Mouse (Mus musculus) liver, adult 2 months (tissue): Measurements from ENCODE around the gene Cdkal1. TPM values are rescaled to one million over a fixed set of nuclear protein-coding genes. Genes with fewer than 3 reads are reported as not detected.

ENCODE experiments used
- DNase-seq: peaks from one replicate; pipeline ENCODE4 v3.0.0-alpha.2; 2011; ENCODE audit warnings: low read depth, low spot score; ENCODE audit errors: extremely low read depth
- H3K27ac ChIP-seq: fragments of 200-500 bp; replicated peaks from 2 replicates; pipeline ENCODE4 v1.5.1; 2012; ENCODE audit warnings: low read depth, mild to moderate bottlenecking, control low read depth, inconsistent platforms, low read length; ENCODE audit not compliant: insufficient read depth
- H3K27me3 ChIP-seq: fragments of 200-500 bp; 2 replicates; pipeline ENCODE4 v1.6.1; 2012; ENCODE audit warnings: mild to moderate bottlenecking, moderate library complexity, low read length, inconsistent platforms; ENCODE audit not compliant: control insufficient read depth, insufficient read depth
- H3K36me3 ChIP-seq: fragments of 200-500 bp; 2 replicates; pipeline ENCODE4 v1.6.1; 2012; ENCODE audit warnings: low read length, inconsistent platforms; ENCODE audit not compliant: control insufficient read depth, insufficient read depth
- H3K4me1 ChIP-seq: fragments of 200-500 bp; 2 replicates; pipeline ENCODE4 v1.6.1; 2011; ENCODE audit warnings: low read length; ENCODE audit not compliant: control insufficient read depth, insufficient read depth
- H3K4me3 ChIP-seq: fragments of 200-500 bp; 2 replicates; pipeline ENCODE4 v1.5.1; 2011; ENCODE audit warnings: low read depth, mild to moderate bottlenecking, control low read depth, low read length, moderate library complexity; ENCODE audit not compliant: insufficient read depth
- H3K79me2 ChIP-seq: fragments of 200-500 bp; 2 replicates; pipeline ENCODE4 v1.6.1; 2012; ENCODE audit warnings: inconsistent platforms, mild to moderate bottlenecking, low read length, moderate library complexity; ENCODE audit not compliant: control insufficient read depth, insufficient read depth
- H3K9ac ChIP-seq: fragments of 200-500 bp; 2 replicates; pipeline ENCODE4 v1.6.1; 2012; ENCODE audit warnings: low read depth, mild to moderate bottlenecking, control low read depth, inconsistent platforms, low read length
- CTCF ChIP-seq: fragments of 200-500 bp; IDR thresholded peaks from 2 replicates; pipeline ENCODE4 v1.5.1; 2011; ENCODE audit warnings: low read depth, low read length, control low read depth
- POLR2A ChIP-seq: fragments of 200-500 bp; IDR thresholded peaks from 2 replicates; pipeline ENCODE4 v1.6.1; 2011; ENCODE audit warnings: low read length, control low read depth; ENCODE audit not compliant: insufficient read depth; ENCODE audit errors: extremely low read depth
- WGBS: fragments of 180-500 bp; shearing (Covaris S2); methylation state at CpG from one replicate; pipeline ENCODE4 v1.1.7; 2018; 5-methylcytosine and 5-hydroxymethylcytosine counted together
- polyA plus RNA-seq: library from polyadenylated mRNA; depleted of rRNA; stranded (reverse); fragments of >200 nt; gene quantifications from 2 replicates; pipeline ENCODE4 v1.2.3, GENCODE M21; 2012
- total RNA-seq: library from RNA; depleted of rRNA; stranded (reverse); fragments of >200 nt; gene quantifications from 2 replicates; pipeline ENCODE4 v1.2.3, GENCODE M21; 2014

Gene Cdkal1
- total and polyA plus RNA-seq, 2 experiments: 1.7 to 13.6 TPM

DNA sequence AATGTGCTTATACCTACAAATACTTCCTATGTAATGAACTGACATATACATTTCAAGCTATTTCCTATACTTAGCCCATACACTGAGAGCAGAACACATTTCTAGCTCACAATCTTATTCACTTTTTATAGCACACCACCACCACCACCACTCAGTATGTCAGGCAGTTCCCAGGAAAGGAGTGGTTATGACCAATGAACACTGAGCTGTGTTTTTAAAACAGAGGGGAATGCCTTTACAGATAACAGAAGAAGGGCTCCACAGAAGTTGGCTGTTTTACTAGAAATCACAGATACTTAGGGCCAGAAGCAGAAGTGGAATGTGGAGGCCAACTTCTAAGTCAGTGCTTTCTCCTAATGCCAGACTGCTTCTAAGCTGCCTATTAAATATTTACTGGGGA lies 121.0 kb downstream of the Cdkal1 start:
- Histone ChIP-seq H3K27ac (no peak overlapping the region), H3K4me1 (peaks cover 5% of the 10 kb centered on the region), H3K9ac (no peak overlapping the region), H3K27me3 (no peaks in the 10 kb centered on the region), H3K4me3 (no peak overlapping the region), H3K79me2 (no peaks in the 10 kb centered on the region), H3K36me3 (peaks cover 3% of the 10 kb centered on the region; the same call in 1 of the 2 replicates)
- no peak for DNase-seq
- no peak for TF ChIP-seq CTCF
- no peak for TF ChIP-seq POLR2A

DNA sequence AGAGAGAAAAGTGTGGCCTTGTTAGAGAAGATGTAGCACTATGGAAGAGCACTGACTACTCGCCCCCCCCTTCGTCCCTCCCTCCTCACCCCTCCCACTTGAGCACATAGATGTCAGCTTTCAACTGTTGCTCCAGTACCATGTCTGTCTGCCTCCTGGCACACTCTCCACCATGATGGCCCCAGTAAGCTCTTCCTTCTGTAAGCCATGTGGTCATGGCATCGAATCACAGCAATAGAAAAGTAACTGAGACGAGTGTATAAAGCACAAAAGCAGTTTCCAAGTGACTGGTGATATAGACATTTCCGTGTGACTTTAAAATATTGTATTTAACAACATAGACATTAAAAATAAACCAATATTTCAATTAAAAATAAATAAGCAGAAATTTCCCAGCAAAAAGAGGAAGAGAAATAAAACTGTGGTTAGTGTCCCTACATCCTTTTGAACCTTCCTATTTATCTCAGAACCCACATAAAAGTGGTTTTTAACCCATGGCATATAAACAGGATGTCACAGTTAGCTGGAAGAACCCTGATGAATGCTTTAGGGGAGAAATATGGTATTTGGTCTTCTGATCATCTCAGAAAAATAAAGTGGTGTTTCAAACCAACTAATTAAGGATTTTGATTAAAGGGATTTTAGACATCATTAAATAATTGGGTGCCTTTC lies 129.2 kb downstream of the Cdkal1 start:
- no peaks in the 10 kb centered on the region for H3K79me2 ChIP-seq
- no peak overlapping the region for H3K27ac ChIP-seq
- H3K4me1 ChIP-seq: no peaks in the 10 kb centered on the region
- H3K36me3 ChIP-seq: no peaks in the 10 kb centered on the region
- H3K27me3 ChIP-seq: no peaks in the 10 kb centered on the region
- DNase-seq: no peak
- H3K9ac ChIP-seq: no peak overlapping the region
- no peak overlapping the region for H3K4me3 ChIP-seq
- WGBS: 94% methylated on average over 5 of the region's 5 CpGs
- TF ChIP-seq CTCF (no peak), POLR2A (no peak)

DNA sequence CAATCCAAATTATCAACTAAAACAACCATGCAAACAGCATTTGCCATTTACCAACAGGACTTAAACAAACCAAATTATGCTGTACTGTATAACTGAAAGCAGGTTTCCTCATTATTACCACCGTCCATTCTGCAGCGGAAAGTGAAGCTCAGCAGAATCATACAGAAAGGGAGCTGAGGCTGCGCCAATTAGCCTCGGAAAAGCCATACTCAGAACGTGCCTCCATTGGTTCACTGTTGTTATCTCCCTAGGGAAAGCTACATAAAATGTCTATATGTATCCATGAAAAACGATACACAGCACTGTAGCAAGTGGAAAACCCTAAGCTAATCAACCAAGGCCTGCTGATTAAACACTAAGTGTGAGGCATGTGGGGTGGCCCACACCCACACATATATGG lies 130.6 kb downstream of the Cdkal1 start:
- Histone ChIP-seq H3K27me3 (no peaks in the 10 kb centered on the region), H3K9ac (no peak overlapping the region), H3K79me2 (no peaks in the 10 kb centered on the region), H3K27ac (no peak overlapping the region), H3K4me3 (no peak overlapping the region), H3K4me1 (no peaks in the 10 kb centered on the region), H3K36me3 (no peaks in the 10 kb centered on the region)
- 88% methylated on average over 6 of the region's 6 CpGs for WGBS
- TF ChIP-seq CTCF (no peak), POLR2A (no peak)
- DNase-seq: no peak

DNA sequence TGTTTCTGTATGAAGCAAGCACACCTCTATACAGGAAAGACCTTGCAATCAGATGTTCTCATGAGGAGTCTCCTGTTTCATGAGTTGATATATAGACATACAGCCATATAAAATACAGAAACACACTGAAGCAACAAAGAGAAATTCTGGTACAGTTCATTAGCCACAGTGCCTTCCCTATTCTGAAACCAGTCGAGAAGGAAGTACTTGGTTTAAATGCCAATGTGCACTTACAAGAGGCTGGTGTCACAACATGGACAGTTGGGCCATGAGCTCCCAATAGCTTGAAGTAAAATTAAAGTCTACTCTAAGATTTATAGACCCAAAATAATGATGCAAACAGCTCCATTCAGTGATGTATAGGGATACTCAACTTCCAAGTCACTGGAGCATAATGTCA lies 132.3 kb downstream of the Cdkal1 start:
- Histone ChIP-seq H3K4me1 (no peaks in the 10 kb centered on the region), H3K27me3 (no peaks in the 10 kb centered on the region), H3K79me2 (no peaks in the 10 kb centered on the region), H3K4me3 (no peak overlapping the region), H3K9ac (no peak overlapping the region), H3K27ac (no peak overlapping the region), H3K36me3 (no peaks in the 10 kb centered on the region)
- WGBS: 91% methylated on average over 1 of the region's 1 CpGs
- no peak for DNase-seq
- TF ChIP-seq CTCF: no peak
- TF ChIP-seq POLR2A: no peak

DNA sequence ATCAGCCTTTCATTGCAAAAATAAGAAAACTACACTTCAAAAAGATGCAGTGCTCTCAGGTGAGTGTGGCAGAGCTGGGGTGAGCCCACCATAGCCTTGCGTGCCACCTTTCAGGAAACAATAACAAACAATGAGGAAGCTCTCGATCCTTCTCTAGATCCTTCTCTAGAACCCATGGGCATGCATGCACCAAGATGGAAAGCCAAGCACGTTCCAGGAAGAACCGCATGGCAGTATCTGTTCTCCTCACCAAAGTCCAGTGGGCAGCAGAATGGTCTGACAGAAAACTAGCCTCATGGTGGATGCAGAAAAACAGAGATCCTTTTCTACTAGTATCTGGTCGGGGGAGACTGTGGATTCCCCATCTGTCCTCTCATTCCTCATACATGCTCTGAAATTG lies 134.3 kb downstream of the Cdkal1 start:
- no peak for TF ChIP-seq POLR2A
- no peak for TF ChIP-seq CTCF
- 96% methylated on average over 5 of the region's 5 CpGs for WGBS

GRCm38 (mm10) chr13:29716550-29716949 lies 138.9 kb downstream of the Cdkal1 start:
- Histone ChIP-seq H3K4me1 (no peaks in the 10 kb centered on the region), H3K9ac (no peak overlapping the region), H3K36me3 (peaks cover 9% of the 10 kb centered on the region; the same call in 1 of the 2 replicates), H3K79me2 (no peaks in the 10 kb centered on the region), H3K27ac (no peak overlapping the region), H3K4me3 (no peak overlapping the region), H3K27me3 (no peaks in the 10 kb centered on the region)
- 90% methylated on average over 4 of the region's 4 CpGs for WGBS
- TF ChIP-seq CTCF (no peak), POLR2A (no peak)
- no peak for DNase-seq

More for the DNA sequence above, 134.3 kb downstream of the Cdkal1 start:
- no peak overlapping the region for H3K27ac ChIP-seq
- no peak overlapping the region for H3K9ac ChIP-seq
- no peak overlapping the region for H3K4me3 ChIP-seq
- H3K27me3 ChIP-seq: no peaks in the 10 kb centered on the region
- H3K36me3 ChIP-seq: peaks cover 7% of the 10 kb centered on the region; the same call in 1 of the 2 replicates
- H3K79me2 ChIP-seq: no peaks in the 10 kb centered on the region
- H3K4me1 ChIP-seq: no peaks in the 10 kb centered on the region
- DNase-seq: no peak
